Mouse (Mus musculus): ENCODE results near the gene Selenbp1. TPM values are rescaled to one million over a fixed set of nuclear protein-coding genes. Genes with fewer than 3 reads are reported as not detected.
"Not testable (repeated sequence)": the region's sequence is repeated elsewhere in the genome, so short reads cannot be mapped to it uniquely, and the experiment has no call there.

Selenbp1 gene
- polyA plus RNA-seq, 1 experiment from 2014 or later, result 11.2 TPM

- Histone ChIP-seq H3K36me3 (replicated peaks) (no peaks in the 10 kb centered on the region), H3K9ac (no peak overlapping the region), H3K4me1 (no peaks in the 10 kb centered on the region), H3K27ac (no peak overlapping the region), H3K9me3 (no peaks in the 10 kb centered on the region), H3K4me3 (no peak overlapping the region), H3K27me3 (replicated peaks) (no peaks in the 10 kb centered on the region), H3K4me2 (no peak overlapping the region)
- 79% methylated on average over 4 of the region's 4 CpGs for WGBS
- ATAC-seq (replicated peaks), result no peak
Observed at GRCm38 (mm10) chr3:94918845-94919244, 14.0 kb upstream of the Selenbp1 start.

- Histone ChIP-seq H3K27ac (no peak overlapping the region), H3K27me3 (replicated peaks) (no peaks in the 10 kb centered on the region), H3K9ac (no peak overlapping the region), H3K9me3 (no peaks in the 10 kb centered on the region), H3K4me1 (no peaks in the 10 kb centered on the region), H3K36me3 (replicated peaks) (no peaks in the 10 kb centered on the region), H3K4me2 (no peak overlapping the region), H3K4me3 (no peak overlapping the region)
- no peak for ATAC-seq (replicated peaks)
- 45% methylated on average over 3 of the region's 3 CpGs for whole genome bisulfite sequencing
Observed at GRCm38 (mm10) chr3:94921104-94921503, 11.8 kb upstream of the Selenbp1 start.

GRCm38 (mm10) chr3:94922333-94922732, 10.5 kb upstream of the Selenbp1 start:
- 52% methylated on average over 3 of the region's 3 CpGs for WGBS
- ATAC-seq (replicated peaks), result no peak

GRCm38 (mm10) chr3:94924688-94925087, 8.2 kb upstream of the Selenbp1 start:
- no peaks in the 10 kb centered on the region for H3K27me3 ChIP-seq (replicated peaks)
- WGBS, result 71% methylated on average over 8 of the region's 8 CpGs
- H3K4me3 ChIP-seq, result no peak overlapping the region
- no peaks in the 10 kb centered on the region for H3K4me1 ChIP-seq
- no peak overlapping the region for H3K9ac ChIP-seq
- H3K36me3 ChIP-seq (replicated peaks), result no peaks in the 10 kb centered on the region
- no peak overlapping the region for H3K4me2 ChIP-seq
- no peak for ATAC-seq (replicated peaks)
- H3K9me3 ChIP-seq, result no peaks in the 10 kb centered on the region
- no peak overlapping the region for H3K27ac ChIP-seq

More at GRCm38 (mm10) chr3:94922333-94922732, 10.5 kb upstream of the Selenbp1 start:
- Histone ChIP-seq H3K36me3 (replicated peaks) (no peaks in the 10 kb centered on the region), H3K9me3 (no peaks in the 10 kb centered on the region), H3K4me2 (no peak overlapping the region), H3K27me3 (replicated peaks) (no peaks in the 10 kb centered on the region), H3K4me3 (no peak overlapping the region), H3K9ac (no peak overlapping the region), H3K27ac (no peak overlapping the region), H3K4me1 (no peaks in the 10 kb centered on the region)

- H3K27ac ChIP-seq; H3K27me3 ChIP-seq (replicated peaks); H3K9me3 ChIP-seq; H3K9ac ChIP-seq; H3K4me1 ChIP-seq; ATAC-seq (replicated peaks); H3K36me3 ChIP-seq (replicated peaks); H3K4me3 ChIP-seq; H3K4me2 ChIP-seq: not testable (repeated sequence)
- 50% methylated on average over 4 of the region's 4 CpGs for WGBS
Observed at GRCm38 (mm10) chr3:94926301-94926736, 6.5 kb upstream of the Selenbp1 start.

- not testable (repeated sequence) for H3K4me2 ChIP-seq; H3K36me3 ChIP-seq (replicated peaks); H3K9ac ChIP-seq; H3K27ac ChIP-seq; H3K4me3 ChIP-seq; H3K9me3 ChIP-seq; H3K27me3 ChIP-seq (replicated peaks); H3K4me1 ChIP-seq; ATAC-seq (replicated peaks)
- WGBS, result 92% methylated on average over 4 of the region's 4 CpGs
Observed at GRCm38 (mm10) chr3:94928979-94929378, 3.9 kb upstream of the Selenbp1 start.

GRCm38 (mm10) chr3:94930386-94931266, 2.2 kb upstream of the Selenbp1 start:
- H3K36me3 ChIP-seq (replicated peaks); H3K4me2 ChIP-seq; H3K27ac ChIP-seq; ATAC-seq (replicated peaks); H3K4me3 ChIP-seq; H3K9ac ChIP-seq; H3K4me1 ChIP-seq; H3K27me3 ChIP-seq (replicated peaks); H3K9me3 ChIP-seq: not testable (repeated sequence)
- 49% methylated on average over 7 of the region's 7 CpGs for WGBS

- not testable (repeated sequence) for H3K36me3 ChIP-seq (replicated peaks); H3K4me3 ChIP-seq; H3K9ac ChIP-seq; H3K4me2 ChIP-seq; H3K27ac ChIP-seq; H3K4me1 ChIP-seq; H3K9me3 ChIP-seq; ATAC-seq (replicated peaks); H3K27me3 ChIP-seq (replicated peaks)
- WGBS, result 70% methylated on average over 10 of the region's 10 CpGs
Observed at GRCm38 (mm10) chr3:94931427-94932082, 1.3 kb upstream of the Selenbp1 start.

- H3K4me2 ChIP-seq; H3K9ac ChIP-seq; H3K36me3 ChIP-seq (replicated peaks); H3K9me3 ChIP-seq; H3K27me3 ChIP-seq (replicated peaks); H3K4me3 ChIP-seq; H3K4me1 ChIP-seq; H3K27ac ChIP-seq: not testable (repeated sequence)
- ATAC-seq (replicated peaks), result 0 out of 2 replicates have a peak, but pooled peaks have one; percentile 10
- WGBS, result 56% methylated on average over 2 of the region's 2 CpGs
Observed at GRCm38 (mm10) chr3:94932279-94932678, 577 bp upstream of the Selenbp1 start.

GRCm38 (mm10) chr3:94933604-94934003, 748 bp downstream of the Selenbp1 start:
- WGBS, result no CpG with 5 or more reads among the region's 2 CpGs
- not testable (repeated sequence) for ATAC-seq (replicated peaks)

GRCm38 (mm10) chr3:94934564-94934963, 1.7 kb downstream of the Selenbp1 start:
- not testable (repeated sequence) for H3K36me3 ChIP-seq (replicated peaks); H3K4me1 ChIP-seq; H3K4me3 ChIP-seq; H3K9ac ChIP-seq; H3K9me3 ChIP-seq; H3K27me3 ChIP-seq (replicated peaks); H3K4me2 ChIP-seq; H3K27ac ChIP-seq; ATAC-seq (replicated peaks)
- 94% methylated on average over 3 of the region's 3 CpGs for WGBS

More at GRCm38 (mm10) chr3:94933604-94934003, 748 bp downstream of the Selenbp1 start:
- not testable (repeated sequence) for H3K4me1 ChIP-seq; H3K36me3 ChIP-seq (replicated peaks); H3K4me3 ChIP-seq; H3K9me3 ChIP-seq; H3K27me3 ChIP-seq (replicated peaks); H3K4me2 ChIP-seq; H3K9ac ChIP-seq; H3K27ac ChIP-seq

GRCm38 (mm10) chr3:94935332-94935731, 2.5 kb downstream of the Selenbp1 start:
- H3K27ac ChIP-seq; ATAC-seq (replicated peaks); H3K27me3 ChIP-seq (replicated peaks); H3K36me3 ChIP-seq (replicated peaks); H3K9me3 ChIP-seq; H3K4me1 ChIP-seq; H3K4me2 ChIP-seq; H3K4me3 ChIP-seq; H3K9ac ChIP-seq: not testable (repeated sequence)
- 85% methylated on average over 3 of the region's 3 CpGs for WGBS

GRCm38 (mm10) chr3:94936147-94936546, 3.3 kb downstream of the Selenbp1 start:
- 88% methylated on average over 5 of the region's 5 CpGs for WGBS
- H3K9me3 ChIP-seq, result not testable (repeated sequence)

More at GRCm38 (mm10) chr3:94936147-94936546, 3.3 kb downstream of the Selenbp1 start:
- not testable (repeated sequence) for H3K36me3 ChIP-seq (replicated peaks); H3K27ac ChIP-seq; ATAC-seq (replicated peaks); H3K27me3 ChIP-seq (replicated peaks); H3K4me2 ChIP-seq; H3K4me1 ChIP-seq; H3K4me3 ChIP-seq; H3K9ac ChIP-seq
